Mouse (Mus musculus) lung, embryonic 15.5 days (tissue): ENCODE data around the gene Hdx. TPM values are rescaled to one million over a fixed set of nuclear protein-coding genes. Genes with fewer than 3 reads are reported as not detected.

Source experiments
- polyA plus RNA-seq: library from polyadenylated mRNA; unstranded; fragments of >200 nt; fragmentation: Nextera tagmentation; extraction: Ambion mirVana; gene quantifications from 2 replicates; pipeline ENCODE4 v1.2.1, GENCODE M21; 2015

The Hdx gene
- polyA plus RNA-seq, 1 experiment from 2014 or later: 1.00 TPM

Other genes with a start within 250 kb of the Hdx start
- 19.5 and 20.6 TPM in 2 replicates for gene Rps6ka6, start 159.1 kb downstream of the Hdx start, polyA plus RNA-seq
- gene Gm45194, start 194.3 kb upstream of the Hdx start, polyA plus RNA-seq: not detected in 2 replicates